Mouse (Mus musculus): ENCODE results near the gene Map2.

The Map2 gene

DNA sequence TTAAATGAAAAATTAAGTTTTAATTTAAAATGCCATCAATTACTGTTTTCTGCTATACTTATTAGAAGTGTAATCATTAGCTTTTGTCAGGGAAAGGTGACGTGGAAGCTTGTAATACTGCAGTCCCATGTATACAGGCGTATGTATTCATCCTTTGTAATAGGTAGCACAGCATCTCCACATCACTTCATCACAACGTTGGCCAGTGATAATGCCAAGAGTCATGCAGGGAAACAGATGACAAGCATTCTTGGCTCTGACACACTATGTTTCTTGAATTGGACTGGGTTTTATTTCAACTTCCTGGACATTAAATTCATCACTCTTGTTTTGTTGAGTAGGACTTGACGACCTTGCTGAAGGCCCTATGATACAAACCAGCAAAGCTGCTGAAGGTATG is 113.9 kb downstream of the Map2 start:
- H3K4me3 ChIP-seq (replicated peaks; ENCODE audit: low read length): no peak overlapping the region
- no peaks in the 10 kb centered on the region for H3K4me1 ChIP-seq (replicated peaks; ENCODE audit: low read depth, low read length)
- no peaks in the 10 kb centered on the region for H3K9me3 ChIP-seq (ENCODE audit: low read length)
- no peaks in the 10 kb centered on the region for H3K27me3 ChIP-seq (ENCODE audit: insufficient read depth, low read length)
- no peak for TF ChIP-seq CTCF (conservative IDR thresholded peaks at IDR 0.05; ENCODE audit: low read length)
- no peaks in the 10 kb centered on the region for H3K36me3 ChIP-seq (ENCODE audit: insufficient read depth, low read length)

DNA sequence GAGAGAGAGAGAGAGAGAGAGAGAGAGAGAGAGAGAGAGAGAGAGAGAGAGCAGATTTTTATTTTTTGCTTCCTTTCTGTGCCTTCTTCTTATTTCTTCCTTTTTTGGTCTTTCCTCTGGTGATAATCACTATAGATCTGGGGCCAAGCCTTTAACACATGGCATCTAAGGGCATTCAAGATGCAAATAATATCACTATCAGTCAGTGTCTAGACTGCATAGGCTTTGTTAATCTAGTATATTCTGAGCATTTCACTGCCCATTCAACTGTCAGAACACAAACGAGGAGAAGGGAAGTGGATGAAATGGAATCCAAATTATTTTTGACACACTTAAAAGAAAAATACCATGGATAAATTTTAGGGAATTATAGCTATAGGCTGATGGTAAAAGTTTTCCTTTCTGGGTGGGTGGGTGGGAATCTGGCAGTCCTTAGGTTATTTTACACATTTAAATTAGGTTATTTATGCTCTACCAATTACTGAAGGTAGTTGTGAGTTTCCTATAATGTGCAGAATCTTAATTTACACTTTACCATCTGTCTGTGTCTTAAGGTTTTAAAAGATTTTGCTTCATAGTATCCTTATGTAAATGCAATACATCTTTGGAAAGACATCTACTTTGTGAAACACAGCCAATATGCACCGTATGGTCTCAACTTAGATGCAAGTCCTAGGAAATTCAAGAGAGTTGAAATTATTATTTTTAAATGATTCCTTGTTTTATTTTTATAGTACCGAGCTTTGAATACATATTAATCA is 117.2 kb downstream of the Map2 start:
- H3K27me3 ChIP-seq (ENCODE audit: insufficient read depth, low read length): no peaks in the 10 kb centered on the region
- no peak overlapping the region for H3K4me3 ChIP-seq (replicated peaks; ENCODE audit: low read length)
- TF ChIP-seq POU5F1 (IDR thresholded peaks at IDR 0.05; ENCODE audit: borderline replicate concordance, low read length) (no peak), NANOG (IDR thresholded peaks at IDR 0.05; ENCODE audit: borderline replicate concordance, low read length) (no peak), CTCF (conservative IDR thresholded peaks at IDR 0.05; ENCODE audit: low read length) (no peak)
- H3K36me3 ChIP-seq (ENCODE audit: insufficient read depth, low read length): no peaks in the 10 kb centered on the region
- H3K9me3 ChIP-seq (ENCODE audit: low read length): no peaks in the 10 kb centered on the region
- no peaks in the 10 kb centered on the region for H3K4me1 ChIP-seq (replicated peaks; ENCODE audit: low read depth, low read length)

DNA sequence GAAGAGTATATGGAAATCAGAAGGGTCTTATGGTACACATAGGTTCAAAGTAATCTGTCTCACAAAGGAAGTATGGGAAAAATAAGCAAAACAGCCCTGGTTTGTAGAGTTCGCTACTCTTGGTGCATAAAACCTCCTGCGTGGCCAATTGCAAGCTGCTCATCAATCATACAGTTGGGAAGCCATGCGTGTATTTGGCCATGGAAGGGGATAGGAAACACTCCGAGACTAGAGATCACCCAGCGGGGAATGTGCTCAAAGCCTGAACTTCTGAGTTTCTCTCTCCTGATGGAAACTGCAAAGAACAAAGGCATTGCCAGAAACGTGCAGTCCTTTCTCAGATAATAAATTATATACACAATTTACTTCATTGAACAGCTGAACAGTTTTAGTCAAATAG is 124.3 kb downstream of the Map2 start:
- H3K36me3 ChIP-seq (ENCODE audit: insufficient read depth, low read length): no peaks in the 10 kb centered on the region
- no peaks in the 10 kb centered on the region for H3K9me3 ChIP-seq (ENCODE audit: low read length)
- H3K4me3 ChIP-seq (replicated peaks; ENCODE audit: low read length): no peak overlapping the region
- H3K27me3 ChIP-seq (ENCODE audit: insufficient read depth, low read length): no peaks in the 10 kb centered on the region
- TF ChIP-seq NANOG (IDR thresholded peaks at IDR 0.05; ENCODE audit: borderline replicate concordance, low read length): no peak
- no peak for TF ChIP-seq CTCF (conservative IDR thresholded peaks at IDR 0.05; ENCODE audit: low read length)
- no peak for TF ChIP-seq POU5F1 (IDR thresholded peaks at IDR 0.05; ENCODE audit: borderline replicate concordance, low read length)
- no peaks in the 10 kb centered on the region for H3K4me1 ChIP-seq (replicated peaks; ENCODE audit: low read depth, low read length)

DNA sequence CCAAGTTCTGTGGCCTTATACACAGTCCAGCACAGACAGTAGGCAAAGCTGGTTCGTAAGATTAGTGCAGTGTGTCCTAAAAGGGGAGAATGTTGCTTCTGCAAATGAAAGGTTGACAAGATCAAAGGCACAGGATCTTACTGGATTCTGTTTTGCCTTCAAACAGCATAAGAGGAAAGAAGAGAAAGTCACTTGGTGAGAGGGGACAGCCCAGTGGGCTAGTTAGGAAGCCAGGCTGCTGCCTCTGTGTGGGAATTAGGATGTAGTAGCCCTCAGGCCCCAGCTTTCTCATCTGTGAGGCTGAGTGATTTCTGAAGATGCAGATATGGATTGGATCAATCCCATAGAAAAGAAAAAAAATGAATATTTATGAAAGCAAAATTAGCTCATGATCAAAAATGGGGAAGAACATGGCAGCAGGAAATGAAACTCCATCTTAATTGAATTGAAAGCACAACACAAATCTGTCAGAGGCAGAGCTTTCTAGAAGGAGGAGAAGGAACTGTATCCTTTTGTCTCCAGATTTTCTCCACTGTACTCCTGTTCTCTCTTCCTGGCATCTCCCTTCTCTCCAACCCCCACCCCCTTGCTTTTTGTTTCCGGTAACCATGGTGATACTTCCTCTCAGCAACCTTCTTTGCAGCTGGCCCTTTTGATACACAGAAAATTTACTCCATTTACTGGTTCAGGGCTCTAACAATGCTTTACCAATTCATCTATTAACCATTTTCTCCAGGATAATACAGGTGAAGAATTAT is 145.5 kb downstream of the Map2 start:
- H3K4me3 ChIP-seq (replicated peaks; ENCODE audit: low read length): no peak overlapping the region

DNA sequence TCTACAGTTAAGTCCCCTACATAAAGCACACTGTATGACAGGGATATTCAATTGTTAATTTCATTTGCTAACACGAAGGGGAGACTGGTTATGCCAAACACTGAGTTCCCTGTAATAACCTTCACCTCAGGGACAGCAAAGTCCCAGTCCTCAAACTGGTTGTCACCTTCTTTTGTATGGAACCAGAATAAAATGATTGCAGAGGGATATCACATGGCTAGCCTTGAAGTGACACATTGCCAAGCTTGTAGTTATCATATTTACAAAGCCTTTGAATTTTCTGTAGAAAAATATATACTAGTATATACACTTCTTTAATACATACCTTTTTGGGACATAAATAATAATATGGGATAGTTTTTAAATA is 146.0 kb downstream of the Map2 start:
- Histone ChIP-seq H3K36me3 (ENCODE audit: insufficient read depth, low read length) (no peaks in the 10 kb centered on the region), H3K27me3 (ENCODE audit: insufficient read depth, low read length) (no peaks in the 10 kb centered on the region), H3K9me3 (ENCODE audit: low read length) (no peaks in the 10 kb centered on the region), H3K4me3 (replicated peaks; ENCODE audit: low read length) (no peak overlapping the region), H3K4me1 (replicated peaks; ENCODE audit: low read depth, low read length) (peaks cover 14% of the 10 kb centered on the region)
- no peak for TF ChIP-seq NANOG (IDR thresholded peaks at IDR 0.05; ENCODE audit: borderline replicate concordance, low read length)
- TF ChIP-seq POU5F1 (IDR thresholded peaks at IDR 0.05; ENCODE audit: borderline replicate concordance, low read length): no peak
- TF ChIP-seq CTCF (conservative IDR thresholded peaks at IDR 0.05; ENCODE audit: low read length): no peak

More for the DNA sequence above, 145.5 kb downstream of the Map2 start:
- Histone ChIP-seq H3K9me3 (ENCODE audit: low read length) (no peaks in the 10 kb centered on the region), H3K4me1 (replicated peaks; ENCODE audit: low read depth, low read length) (peaks cover 14% of the 10 kb centered on the region), H3K27me3 (ENCODE audit: insufficient read depth, low read length) (no peaks in the 10 kb centered on the region), H3K36me3 (ENCODE audit: insufficient read depth, low read length) (no peaks in the 10 kb centered on the region)
- TF ChIP-seq NANOG (IDR thresholded peaks at IDR 0.05; ENCODE audit: borderline replicate concordance, low read length): no peak
- TF ChIP-seq CTCF (conservative IDR thresholded peaks at IDR 0.05; ENCODE audit: low read length): no peak
- TF ChIP-seq POU5F1 (IDR thresholded peaks at IDR 0.05; ENCODE audit: borderline replicate concordance, low read length): no peak

DNA sequence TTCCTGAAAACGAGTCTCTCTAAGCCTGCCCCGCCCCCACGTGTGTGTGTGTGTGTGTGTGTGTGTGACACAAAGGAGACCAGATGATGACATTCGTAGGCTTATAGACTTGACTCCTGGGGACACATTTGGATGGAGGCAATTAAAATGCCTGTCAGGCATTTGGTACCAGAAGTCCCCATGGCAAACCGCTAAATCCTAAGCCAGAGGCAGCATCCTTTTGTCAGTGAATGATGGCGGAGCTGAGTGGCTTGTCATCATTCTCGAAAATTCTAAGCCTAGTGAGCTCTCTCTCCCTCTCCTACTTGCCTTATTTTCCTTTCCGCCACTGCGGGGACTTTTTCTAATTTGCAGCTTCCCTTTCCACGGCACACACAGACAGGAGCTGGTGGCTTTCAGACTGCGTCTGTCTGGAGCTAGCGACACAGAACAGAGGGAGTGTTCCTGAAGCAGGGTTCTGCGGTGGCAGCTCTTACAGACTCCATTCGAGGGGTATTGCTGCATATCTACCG is 146.6 kb downstream of the Map2 start:
- Histone ChIP-seq H3K4me3 (replicated peaks; ENCODE audit: low read length) (peak overlapping the region; percentile 39; the same call in 1 of the 2 replicates), H3K9me3 (ENCODE audit: low read length) (no peaks in the 10 kb centered on the region), H3K27me3 (ENCODE audit: insufficient read depth, low read length) (no peaks in the 10 kb centered on the region), H3K4me1 (replicated peaks; ENCODE audit: low read depth, low read length) (peaks cover 14% of the 10 kb centered on the region), H3K36me3 (ENCODE audit: insufficient read depth, low read length) (no peaks in the 10 kb centered on the region)
- no peak for TF ChIP-seq CTCF (conservative IDR thresholded peaks at IDR 0.05; ENCODE audit: low read length)
- TF ChIP-seq POU5F1 (IDR thresholded peaks at IDR 0.05; ENCODE audit: borderline replicate concordance, low read length): no peak
- TF ChIP-seq NANOG (IDR thresholded peaks at IDR 0.05; ENCODE audit: borderline replicate concordance, low read length): no peak

DNA sequence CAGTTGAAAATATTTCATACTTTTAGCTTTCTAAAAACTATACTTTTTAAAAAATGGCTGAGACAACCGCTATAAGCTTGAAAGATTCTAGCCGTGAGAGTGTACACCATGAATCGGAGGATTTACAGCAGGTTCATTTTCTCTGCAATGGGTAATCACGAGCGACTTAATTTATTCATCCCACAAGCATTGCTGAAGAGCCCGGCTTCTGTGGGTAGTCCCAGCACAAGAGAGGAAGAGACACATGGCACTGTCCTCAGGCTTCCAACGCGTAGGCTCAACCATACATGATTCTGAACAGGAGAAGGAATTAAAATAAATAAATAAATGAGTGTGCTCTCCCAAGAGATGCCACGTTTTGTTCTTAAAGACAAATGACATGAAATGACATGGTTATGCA is 148.4 kb downstream of the Map2 start:
- Histone ChIP-seq H3K4me1 (replicated peaks; ENCODE audit: low read depth, low read length) (peaks cover 14% of the 10 kb centered on the region), H3K4me3 (replicated peaks; ENCODE audit: low read length) (no peak overlapping the region), H3K27me3 (ENCODE audit: insufficient read depth, low read length) (no peaks in the 10 kb centered on the region), H3K9me3 (ENCODE audit: low read length) (no peaks in the 10 kb centered on the region), H3K36me3 (ENCODE audit: insufficient read depth, low read length) (no peaks in the 10 kb centered on the region)
- no peak for TF ChIP-seq POU5F1 (IDR thresholded peaks at IDR 0.05; ENCODE audit: borderline replicate concordance, low read length)
- no peak for TF ChIP-seq CTCF (conservative IDR thresholded peaks at IDR 0.05; ENCODE audit: low read length)
- TF ChIP-seq NANOG (IDR thresholded peaks at IDR 0.05; ENCODE audit: borderline replicate concordance, low read length): no peak

DNA sequence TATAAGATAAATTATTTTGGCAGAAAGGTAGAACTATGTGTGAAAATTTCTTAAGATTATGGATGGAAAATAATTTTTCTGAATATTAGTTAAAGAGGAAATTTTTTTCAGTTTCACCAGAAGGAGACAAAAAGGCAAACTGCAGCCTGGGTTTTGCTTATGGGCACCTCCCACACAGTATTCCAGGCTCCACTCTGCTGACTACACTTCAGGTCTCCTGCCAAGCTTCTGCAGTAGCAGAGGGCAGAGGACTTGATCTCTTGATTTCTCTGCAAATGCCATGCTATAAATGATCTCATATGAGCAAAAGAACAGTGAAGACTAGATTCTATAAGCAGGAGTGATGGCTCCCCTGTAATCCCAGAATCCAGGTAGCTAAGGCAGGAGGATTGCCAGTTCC is 149.9 kb downstream of the Map2 start:
- TF ChIP-seq CTCF (conservative IDR thresholded peaks at IDR 0.05; ENCODE audit: low read length): no peak
- TF ChIP-seq NANOG (IDR thresholded peaks at IDR 0.05; ENCODE audit: borderline replicate concordance, low read length): no peak
- TF ChIP-seq POU5F1 (IDR thresholded peaks at IDR 0.05; ENCODE audit: borderline replicate concordance, low read length): no peak
- H3K4me1 ChIP-seq (replicated peaks; ENCODE audit: low read depth, low read length): peaks cover 14% of the 10 kb centered on the region

More for the DNA sequence above, 149.9 kb downstream of the Map2 start:
- no peaks in the 10 kb centered on the region for H3K9me3 ChIP-seq (ENCODE audit: low read length)
- H3K36me3 ChIP-seq (ENCODE audit: insufficient read depth, low read length): no peaks in the 10 kb centered on the region
- no peaks in the 10 kb centered on the region for H3K27me3 ChIP-seq (ENCODE audit: insufficient read depth, low read length)
- no peak overlapping the region for H3K4me3 ChIP-seq (replicated peaks; ENCODE audit: low read length)

All from E14TG2a.4 (cell line).